Mouse (Mus musculus) heart, embryonic 13.5 days (tissue): ENCODE data around the gene Selenbp1. TPM values are rescaled to one million over a fixed set of nuclear protein-coding genes. Genes with fewer than 3 reads are reported as not detected.
"Not testable (repeated sequence)": the region's sequence is repeated elsewhere in the genome, so short reads cannot be mapped to it uniquely, and the experiment has no call there.

Experiments used
- ATAC-seq: fragments of 200-750 bp; cut with Nextera tagmentation; 2 replicates; pipeline ENCODE4 v1.8.0; 2017; ENCODE audit warnings: moderate TSS enrichment; ENCODE audit not compliant: insufficient number of reproducible peaks, low FRiP score, low TSS enrichment; ENCODE audit errors: extremely low read depth
- H3K27ac ChIP-seq: fragments of 300-500 bp; sonication (generic); replicated peaks from 2 replicates; pipeline ENCODE4 v1.5.1; 2015; ENCODE audit warnings: moderate library complexity, mild to moderate bottlenecking, inconsistent platforms
- H3K27me3 ChIP-seq: fragments of 300-500 bp; sonication (generic); replicated peaks from 2 replicates; pipeline ENCODE4 v1.6.1; 2015; ENCODE audit warnings: mild to moderate bottlenecking, inconsistent platforms
- H3K36me3 ChIP-seq: fragments of 300-500 bp; sonication (generic); 2 replicates; pipeline ENCODE4 v1.6.1; 2015; ENCODE audit warnings: mild to moderate bottlenecking, inconsistent platforms
- H3K4me1 ChIP-seq: fragments of 300-500 bp; sonication (generic); 2 replicates; pipeline ENCODE4 v1.6.1; 2015; ENCODE audit warnings: inconsistent platforms
- H3K4me2 ChIP-seq: fragments of 300-500 bp; sonication (generic); 2 replicates; pipeline ENCODE4 v1.6.1; 2015; ENCODE audit warnings: inconsistent platforms, mild to moderate bottlenecking, moderate library complexity
- H3K4me3 ChIP-seq: fragments of 300-500 bp; sonication (generic); 2 replicates; pipeline ENCODE4 v1.5.1; 2015; ENCODE audit warnings: moderate library complexity, mild to moderate bottlenecking, inconsistent platforms
- H3K9ac ChIP-seq: fragments of 300-500 bp; sonication (generic); 2 replicates; pipeline ENCODE4 v1.6.1; 2015; ENCODE audit warnings: inconsistent platforms, mild to moderate bottlenecking, moderate library complexity
- H3K9me3 ChIP-seq: fragments of 300-500 bp; sonication (generic); 2 replicates; pipeline ENCODE4 v1.6.1; 2016; ENCODE audit warnings: inconsistent platforms
- WGBS: fragments of 180-500 bp; shearing (Covaris S2); methylation state at CpG from one replicate; pipeline ENCODE4 v1.1.7; 2015; ENCODE audit warnings: mixed read lengths; 5-methylcytosine and 5-hydroxymethylcytosine counted together
- polyA plus RNA-seq: library from polyadenylated mRNA; unstranded; fragments of >200 nt; fragmentation: Nextera tagmentation; extraction: Ambion mirVana; gene quantifications from 2 replicates; pipeline ENCODE4 v1.2.1, GENCODE M21; 2015

The Selenbp1 gene
- polyA plus RNA-seq, 1 experiment from 2014 or later = 50.9 TPM

DNA sequence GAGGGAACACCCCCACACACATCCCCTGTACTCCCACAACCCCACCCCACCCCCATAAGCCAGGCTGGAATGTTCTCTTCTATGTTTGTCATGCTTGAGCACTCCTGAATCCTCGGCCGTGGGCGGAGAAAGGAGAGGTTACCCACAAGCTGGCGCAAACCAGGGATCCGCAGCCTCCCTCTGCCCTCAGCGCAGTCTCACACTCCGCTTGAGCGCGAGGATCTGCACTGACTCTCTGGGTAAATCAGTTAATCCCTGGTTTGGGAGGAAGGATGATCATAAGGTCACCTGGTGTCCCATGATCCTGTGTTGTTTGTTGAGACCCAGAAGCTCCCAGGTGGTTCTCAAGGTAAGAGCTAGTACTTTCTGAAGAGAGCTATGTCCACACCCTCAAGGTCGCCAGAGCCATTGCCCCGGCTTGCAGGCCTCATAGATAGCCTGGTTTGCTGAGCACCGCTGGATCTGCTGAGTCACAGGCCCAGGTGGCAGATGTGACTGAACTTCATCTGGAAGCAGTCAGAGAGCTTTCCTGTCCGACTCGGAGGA is 15.0 kb upstream of the Selenbp1 start:
- H3K9me3 ChIP-seq = no peaks in the 10 kb centered on the region
- WGBS = 56% methylated on average over 14 of the region's 14 CpGs
- H3K4me1 ChIP-seq = peaks cover 10% of the 10 kb centered on the region
- no peak for ATAC-seq
- H3K36me3 ChIP-seq = no peaks in the 10 kb centered on the region
- H3K4me3 ChIP-seq = no peak overlapping the region
- H3K27me3 ChIP-seq = no peaks in the 10 kb centered on the region; the same call in 1 of the 2 replicates
- H3K4me2 ChIP-seq = no peak overlapping the region
- no peak overlapping the region for H3K9ac ChIP-seq
- no peak overlapping the region for H3K27ac ChIP-seq

DNA sequence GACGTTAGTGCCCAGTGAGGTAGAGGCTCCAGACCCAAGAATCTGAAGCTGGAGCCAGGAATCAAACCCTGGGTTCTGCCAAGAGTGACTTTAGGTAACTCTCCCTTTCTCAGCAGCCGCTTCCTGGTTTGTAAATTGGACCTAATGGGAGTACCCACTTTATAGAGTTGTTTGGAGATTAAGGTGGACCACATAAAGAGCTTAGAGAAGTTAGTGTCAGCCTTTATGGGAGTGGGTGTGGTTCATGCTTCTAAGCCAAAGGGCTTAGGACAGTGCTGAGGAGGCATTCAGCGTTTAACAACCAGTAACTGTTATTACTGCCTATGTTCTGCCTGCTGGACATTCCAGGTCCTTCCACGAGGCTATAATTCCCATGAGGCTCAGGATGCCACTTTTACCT is 14.0 kb upstream of the Selenbp1 start:
- 85% methylated on average over 4 of the region's 4 CpGs for WGBS

DNA sequence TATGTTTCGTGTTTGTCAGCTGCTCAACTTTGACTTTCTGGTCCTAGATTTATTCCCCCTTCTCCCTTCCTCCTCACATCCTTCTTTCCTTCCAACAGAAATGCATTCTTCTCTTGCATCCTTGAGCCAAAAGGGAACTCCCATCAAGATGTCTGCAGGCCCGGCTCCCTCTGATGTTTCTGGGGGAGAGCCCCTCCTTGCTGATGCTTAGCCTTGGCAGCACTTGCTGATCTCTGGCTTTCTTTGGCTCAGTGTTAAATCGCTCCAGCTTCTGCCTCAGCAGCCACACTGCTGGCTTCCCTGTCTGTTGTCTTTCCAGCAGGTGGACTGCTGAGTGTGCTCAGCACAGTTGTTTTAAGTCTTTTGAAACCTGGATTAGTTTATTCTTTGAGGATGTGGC is 11.8 kb upstream of the Selenbp1 start:
- WGBS = 43% methylated on average over 3 of the region's 3 CpGs
- Histone ChIP-seq H3K4me2 (no peak overlapping the region), H3K9me3 (no peaks in the 10 kb centered on the region), H3K4me1 (peaks cover 14% of the 10 kb centered on the region), H3K27ac (no peak overlapping the region), H3K27me3 (no peaks in the 10 kb centered on the region; the same call in 1 of the 2 replicates), H3K9ac (no peak overlapping the region), H3K4me3 (no peak overlapping the region), H3K36me3 (no peaks in the 10 kb centered on the region)
- ATAC-seq = no peak

More for the DNA sequence above, 14.0 kb upstream of the Selenbp1 start:
- Histone ChIP-seq H3K4me3 (no peak overlapping the region), H3K4me2 (no peak overlapping the region), H3K27ac (no peak overlapping the region), H3K9me3 (no peaks in the 10 kb centered on the region), H3K4me1 (peaks cover 10% of the 10 kb centered on the region), H3K27me3 (no peaks in the 10 kb centered on the region; the same call in 1 of the 2 replicates), H3K9ac (no peak overlapping the region), H3K36me3 (no peaks in the 10 kb centered on the region)
- ATAC-seq = no peak

DNA sequence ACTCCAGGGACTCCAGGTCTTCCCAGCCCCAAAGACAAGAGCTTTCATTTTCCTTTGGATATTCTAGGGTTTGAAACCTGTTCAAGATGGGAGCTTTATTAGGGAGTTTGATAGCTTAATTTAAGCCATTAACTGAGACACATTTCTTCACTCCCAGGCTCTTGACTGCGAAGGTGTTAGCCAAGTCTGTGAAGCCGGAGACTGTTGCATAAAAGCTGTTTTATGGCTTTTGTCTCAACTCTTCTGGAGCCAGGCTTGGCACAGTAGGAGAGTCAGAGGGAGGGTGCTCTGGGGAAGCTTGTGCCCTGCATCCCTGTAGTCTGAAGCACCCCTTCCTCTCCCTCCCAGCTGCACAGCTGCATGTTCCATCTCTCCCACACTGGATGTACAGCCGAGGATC is 10.5 kb upstream of the Selenbp1 start:
- no peak overlapping the region for H3K4me3 ChIP-seq
- 61% methylated on average over 3 of the region's 3 CpGs for WGBS
- no peak for ATAC-seq

DNA sequence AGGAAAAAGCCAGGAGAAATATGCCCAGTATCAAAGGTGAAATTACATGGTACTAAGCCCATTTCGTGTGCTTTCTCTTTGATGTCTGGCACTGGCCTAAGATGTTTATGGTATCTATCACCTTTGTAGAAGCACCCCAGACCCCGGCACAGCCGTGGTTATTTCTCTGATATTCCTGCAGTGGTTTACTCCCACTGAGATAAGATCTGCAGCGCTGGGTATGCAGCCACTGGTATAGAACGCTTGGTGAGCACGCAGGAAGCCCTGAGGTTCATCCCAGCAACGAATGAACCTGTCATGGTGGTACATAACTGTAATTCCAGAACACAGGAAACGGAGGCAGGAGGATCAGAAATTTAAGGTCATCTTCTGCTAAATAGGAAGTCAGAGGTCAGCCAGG is 8.2 kb upstream of the Selenbp1 start:
- peaks cover 10% of the 10 kb centered on the region for H3K4me1 ChIP-seq
- H3K4me3 ChIP-seq = no peak overlapping the region
- ATAC-seq = no peak
- no peak overlapping the region for H3K27ac ChIP-seq
- WGBS = 50% methylated on average over 8 of the region's 8 CpGs
- H3K9ac ChIP-seq = no peak overlapping the region
- H3K36me3 ChIP-seq = no peaks in the 10 kb centered on the region
- H3K27me3 ChIP-seq = no peaks in the 10 kb centered on the region; the same call in 1 of the 2 replicates
- H3K4me2 ChIP-seq = no peak overlapping the region
- H3K9me3 ChIP-seq = no peaks in the 10 kb centered on the region

More for the DNA sequence above, 10.5 kb upstream of the Selenbp1 start:
- Histone ChIP-seq H3K4me1 (peaks cover 20% of the 10 kb centered on the region), H3K9ac (no peak overlapping the region), H3K36me3 (no peaks in the 10 kb centered on the region), H3K9me3 (no peaks in the 10 kb centered on the region), H3K4me2 (no peak overlapping the region), H3K27me3 (no peaks in the 10 kb centered on the region; the same call in 1 of the 2 replicates), H3K27ac (no peak overlapping the region)

DNA sequence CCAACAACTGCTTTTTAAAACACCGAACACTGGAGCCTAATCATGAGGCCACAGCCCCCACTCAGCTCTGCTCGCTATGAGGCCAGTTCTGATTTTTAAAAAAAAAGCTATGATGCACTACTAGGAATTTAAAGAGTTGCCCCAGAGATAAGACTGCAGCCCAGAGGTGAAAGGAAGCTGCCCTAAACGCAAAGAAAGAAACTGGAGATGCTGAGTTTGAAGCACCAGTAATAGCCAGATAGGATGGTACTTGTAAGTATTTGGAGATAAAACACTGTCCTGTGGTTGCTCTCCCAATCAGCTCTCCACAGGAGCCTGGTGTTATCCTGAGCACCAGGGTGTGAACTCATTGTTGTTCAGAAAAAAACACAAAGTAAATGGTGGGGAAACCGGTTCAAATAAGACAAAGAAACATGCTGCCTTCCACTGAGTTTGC is 6.5 kb upstream of the Selenbp1 start:
- peaks cover 13% of the 10 kb centered on the region for H3K4me1 ChIP-seq
- WGBS = 22% methylated on average over 4 of the region's 4 CpGs
- ATAC-seq, H3K27ac ChIP-seq, H3K27me3 ChIP-seq, H3K9ac ChIP-seq, H3K9me3 ChIP-seq, H3K4me2 ChIP-seq, H3K36me3 ChIP-seq, H3K4me3 ChIP-seq: not testable (repeated sequence)

DNA sequence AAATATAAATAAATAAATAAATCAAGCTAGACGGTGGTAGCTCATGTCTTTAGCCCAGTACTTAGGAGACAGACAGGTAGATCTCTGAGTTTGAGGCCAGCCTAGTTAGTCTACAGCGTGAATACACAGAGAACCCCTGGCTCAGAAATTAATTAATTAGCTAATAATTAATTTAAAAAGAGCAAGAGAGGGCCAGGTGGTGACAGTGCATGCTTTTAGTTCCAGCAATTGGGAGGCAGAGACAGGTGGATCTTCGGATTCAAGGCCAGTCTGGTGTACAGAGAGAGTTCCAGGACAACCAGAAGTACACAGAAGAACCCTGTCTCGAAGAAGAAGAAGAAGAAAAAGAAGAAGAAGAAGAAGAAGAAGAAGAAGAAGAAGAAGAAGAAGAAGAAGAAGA is 3.9 kb upstream of the Selenbp1 start:
- not testable (repeated sequence) for H3K9me3 ChIP-seq, H3K4me3 ChIP-seq, H3K27me3 ChIP-seq, H3K36me3 ChIP-seq, H3K4me2 ChIP-seq, ATAC-seq, H3K27ac ChIP-seq, H3K9ac ChIP-seq
- WGBS = 82% methylated on average over 4 of the region's 4 CpGs
- H3K4me1 ChIP-seq = peaks cover 29% of the 10 kb centered on the region

DNA sequence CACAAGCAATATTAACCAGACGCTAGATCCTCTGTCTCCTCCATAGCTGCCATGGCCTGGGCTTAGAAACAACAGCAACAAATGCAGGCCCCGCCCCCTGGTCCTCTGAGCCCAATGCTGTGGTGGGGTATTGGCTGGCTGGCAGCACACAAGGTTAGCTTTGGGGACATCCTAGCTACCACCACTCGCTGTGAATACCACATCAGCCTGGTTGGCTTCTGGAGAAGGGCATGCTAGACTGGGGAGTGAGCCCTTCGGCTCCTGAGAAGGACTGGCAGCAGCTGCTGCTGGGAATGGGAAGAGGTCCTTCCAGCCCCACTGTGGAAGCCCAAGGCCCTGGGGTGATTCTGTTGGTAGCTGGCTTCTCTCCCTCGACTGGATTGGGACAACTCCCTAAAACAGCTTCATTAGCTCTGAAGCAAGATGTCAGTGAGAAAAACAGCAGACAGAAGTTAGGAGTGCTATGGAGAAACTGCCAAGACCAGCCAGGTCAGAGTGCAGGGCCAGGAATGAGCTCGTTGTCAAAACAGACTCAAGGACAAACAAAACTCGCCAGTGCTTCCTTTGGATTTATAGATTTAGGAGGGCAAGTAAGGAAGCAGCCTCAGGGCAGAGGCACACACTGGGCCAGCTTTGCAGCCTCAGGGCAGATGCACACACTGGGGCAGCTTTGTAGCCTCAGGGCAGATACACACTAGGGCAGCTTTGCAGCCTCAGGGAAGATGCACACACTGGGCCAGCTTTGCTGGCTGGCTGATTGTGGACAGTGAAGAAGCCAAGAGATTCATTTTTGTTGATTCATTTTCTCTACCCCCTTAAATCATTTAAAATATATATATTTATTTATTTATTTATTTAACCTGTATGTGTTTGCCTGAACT is 2.2 kb upstream of the Selenbp1 start:
- Histone ChIP-seq H3K4me1 (peaks cover 34% of the 10 kb centered on the region), H3K27ac (peak overlapping the region; percentile 36; the same call in 1 of the 2 replicates)
- H3K27me3 ChIP-seq, ATAC-seq, H3K4me3 ChIP-seq, H3K9ac ChIP-seq, H3K36me3 ChIP-seq, H3K9me3 ChIP-seq, H3K4me2 ChIP-seq: not testable (repeated sequence)
- 34% methylated on average over 7 of the region's 7 CpGs for WGBS

DNA sequence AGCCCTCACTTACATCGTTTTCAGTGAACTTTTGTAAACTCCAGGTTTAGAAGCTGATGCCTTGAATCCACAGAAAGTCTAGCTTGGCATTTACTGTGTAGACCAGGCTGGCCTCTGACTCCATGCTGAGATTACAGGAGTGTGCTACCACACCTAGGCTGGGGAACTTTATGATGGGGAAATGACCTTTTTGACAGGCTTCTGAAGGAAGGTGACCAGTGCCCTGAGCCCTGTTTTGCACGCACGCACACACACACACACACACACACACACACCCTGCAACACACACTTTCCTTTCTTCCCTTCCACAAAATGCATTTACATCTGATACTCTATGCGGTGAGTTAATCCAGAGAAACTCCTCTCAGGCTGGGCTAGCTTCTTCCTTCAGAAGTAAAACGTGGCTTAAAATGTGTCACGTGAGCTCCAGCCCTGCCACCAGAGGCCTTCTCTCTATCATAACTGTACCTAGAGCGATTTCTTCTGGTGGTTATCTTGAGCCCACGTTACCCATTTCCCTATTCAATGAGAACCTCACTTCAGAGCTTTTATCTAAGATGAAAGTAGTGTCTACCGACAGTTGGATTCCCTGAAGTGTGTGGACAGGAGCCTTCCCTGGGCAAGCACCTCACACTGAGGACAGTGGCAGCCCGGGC is 1.3 kb upstream of the Selenbp1 start:
- WGBS = 62% methylated on average over 10 of the region's 10 CpGs
- H3K27ac ChIP-seq, H3K27me3 ChIP-seq, H3K36me3 ChIP-seq, H3K4me2 ChIP-seq, H3K4me3 ChIP-seq, ATAC-seq, H3K9ac ChIP-seq, H3K9me3 ChIP-seq: not testable (repeated sequence)
- H3K4me1 ChIP-seq = peaks cover 34% of the 10 kb centered on the region

DNA sequence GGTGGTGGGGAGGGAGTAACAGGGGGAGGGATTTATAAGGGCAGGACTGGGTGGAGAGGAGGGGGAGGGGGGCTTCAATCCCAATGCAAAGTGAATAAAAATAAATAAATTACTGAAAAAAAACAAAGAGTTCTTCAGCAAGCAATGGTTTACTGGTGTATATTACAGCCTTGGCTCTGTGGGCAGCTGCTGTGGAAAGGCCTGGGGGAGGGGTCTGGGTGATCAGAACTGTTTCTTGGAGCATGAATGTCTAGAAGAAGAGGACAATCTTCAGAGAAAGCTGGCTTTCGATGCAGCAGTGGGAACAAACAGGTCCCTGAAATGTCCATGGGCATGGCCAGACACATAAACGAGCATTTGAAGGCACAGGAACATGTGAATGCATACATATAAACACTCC is 577 bp upstream of the Selenbp1 start:
- Histone ChIP-seq H3K4me1 (peaks cover 30% of the 10 kb centered on the region), H3K27ac (peak overlapping the region; percentile 94), H3K9ac (0 out of 2 replicates have a peak overlapping the region, but pooled peaks have one; percentile 37), H3K4me2 (peak overlapping the region; percentile 76)
- 58% methylated on average over 2 of the region's 2 CpGs for WGBS
- H3K27me3 ChIP-seq, H3K36me3 ChIP-seq, H3K4me3 ChIP-seq, H3K9me3 ChIP-seq, ATAC-seq: not testable (repeated sequence)

DNA sequence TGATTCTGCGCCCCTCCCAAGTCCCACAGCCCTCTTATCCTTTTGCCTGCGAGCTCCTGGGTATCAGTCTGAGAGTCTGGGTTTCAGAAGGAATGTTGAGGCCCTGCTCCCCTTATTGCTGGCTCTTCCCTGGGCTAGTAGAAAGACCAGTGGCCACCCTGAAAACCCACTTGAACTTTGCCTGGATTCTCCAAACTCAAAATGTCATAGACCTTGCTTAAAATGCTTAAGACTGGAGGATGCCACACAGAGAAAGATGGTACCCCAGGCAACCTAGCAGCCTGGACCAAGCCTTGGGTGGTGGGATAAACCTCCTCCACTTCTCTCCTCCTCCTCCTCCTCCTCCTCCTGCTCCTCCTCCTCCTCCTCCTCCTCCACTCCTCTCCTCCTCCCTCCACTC is 748 bp downstream of the Selenbp1 start:
- Histone ChIP-seq H3K9ac (0 out of 2 replicates have a peak overlapping the region, but pooled peaks have one; percentile 47), H3K27ac (peak overlapping the region; percentile 94), H3K4me3 (peak overlapping the region; percentile 56), H3K4me2 (peak overlapping the region; percentile 76), H3K4me1 (peaks cover 30% of the 10 kb centered on the region)
- H3K27me3 ChIP-seq, H3K36me3 ChIP-seq, ATAC-seq, H3K9me3 ChIP-seq: not testable (repeated sequence)
- WGBS = no CpG with 5 or more reads among the region's 2 CpGs
